Mouse (Mus musculus): ENCODE results near the gene Ube2k. TPM values are rescaled to one million over a fixed set of nuclear protein-coding genes. Genes with fewer than 3 reads are reported as not detected.

Ube2k gene
- total RNA-seq, 1 experiment from 2014 or later = 49.6 TPM

GRCm38 (mm10) chr5:65613152-65613924 lies 76.3 kb downstream of the Ube2k start:
- ATAC-seq (replicated peaks; ENCODE audit: low read depth, poor library complexity, severe bottlenecking) = no peak

DNA sequence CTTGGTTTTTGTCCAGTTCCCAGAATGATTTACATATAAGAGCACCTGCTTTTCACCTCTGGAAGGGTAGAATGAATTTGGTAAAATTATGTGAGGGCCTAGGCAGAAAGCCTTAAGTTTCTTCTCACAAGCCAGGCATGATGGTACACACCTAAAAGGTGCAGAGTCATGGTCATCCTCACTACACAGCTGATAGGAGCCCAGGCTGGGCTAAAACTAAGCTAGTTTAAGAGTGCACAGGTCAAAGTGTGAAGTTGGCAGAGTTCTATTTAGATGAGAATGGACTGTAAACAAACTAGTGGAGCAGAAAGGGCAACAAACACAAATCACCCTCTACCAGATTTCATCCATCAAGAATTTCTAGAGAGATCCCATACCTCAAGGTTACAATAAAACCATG lies 87.3 kb downstream of the Ube2k start:
- no peak for ATAC-seq (replicated peaks; ENCODE audit: low read depth, poor library complexity, severe bottlenecking)

DNA sequence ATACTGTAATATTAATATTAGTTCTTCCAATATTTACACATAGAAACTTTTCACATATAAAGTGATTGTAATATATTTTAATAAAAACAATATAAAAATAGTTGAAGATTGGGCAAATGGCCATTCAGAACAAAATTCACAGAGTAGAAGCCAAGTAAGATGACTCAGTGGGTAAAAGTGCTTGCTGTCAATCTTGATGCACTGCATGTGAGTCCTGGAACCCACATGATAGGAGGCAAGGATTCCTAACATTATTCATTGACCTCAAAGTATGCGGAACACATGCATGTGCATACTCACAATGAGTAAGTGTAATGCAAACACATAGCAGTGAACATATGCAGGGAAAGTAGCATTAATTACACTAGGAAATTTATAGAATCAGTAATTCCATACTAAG lies 101.9 kb downstream of the Ube2k start:
- ATAC-seq (replicated peaks; ENCODE audit: low read depth, poor library complexity, severe bottlenecking) = no peak

Other genes starting within 250 kb of the Ube2k start
- 122 and 172 TPM in 2 replicates for gene Rfc1, start 201.6 kb upstream of the Ube2k start, total RNA-seq (2017)
- gene Klb, start 188.9 kb upstream of the Ube2k start, total RNA-seq (2017) = not detected in 2 replicates
- gene Rpl9, start 145.8 kb upstream of the Ube2k start, total RNA-seq (2017) = 2,315 and 2,637 TPM in 2 replicates
- 34.7 and 42.6 TPM in 2 replicates for gene Lias, start 145.7 kb upstream of the Ube2k start, total RNA-seq (2017)
- gene Ugdh, start 101.3 kb upstream of the Ube2k start, total RNA-seq (2017) = 36.8 and 41.7 TPM in 2 replicates
- not detected in 2 replicates for gene Gm43552, start 44.4 kb upstream of the Ube2k start, total RNA-seq (2017)
- 76.0 and 83.0 TPM in 2 replicates for gene Smim14, start within 50 bp of the Ube2k start, total RNA-seq (2017)
- 242 and 296 TPM in 2 replicates for gene Pds5a, start 161.0 kb downstream of the Ube2k start, total RNA-seq (2017)
- gene N4bp2, start 226.3 kb downstream of the Ube2k start, total RNA-seq (2017) = 49.1 and 67.5 TPM in 2 replicates

Data from common myeloid progenitor, adult 5-6 weeks (primary cell).